Mouse (Mus musculus): ENCODE measurements around the gene Slc8a2. TPM values are rescaled to one million over a fixed set of nuclear protein-coding genes. Genes with fewer than 3 reads are reported as not detected.

Slc8a2 gene
- total RNA-seq, 1 experiment, result 3.1 TPM

- no peak for DNase-seq (ENCODE audit: low read depth, low spot score)
- no peak overlapping the region for H3K4me3 ChIP-seq (ENCODE audit: insufficient read depth in 1 of 2, low read depth in 1 of 2, low read length in 2 of 2, poor library complexity in 1 of 2, severe bottlenecking in 1 of 2)
- in situ Hi-C loops (cut with MboI; ENCODE audit: low sequenced_read_pairs in 2 of 2, unreplicated experiment in 2 of 2), result loop anchor here in 1 of 2 experiments (10.0 kb wide), 1 partner anchor 58 kb away; no protein-coding TSS in a partner anchor
- TF ChIP-seq ZNF384 (IDR thresholded peaks at IDR 0.05; ENCODE audit: low read depth, low read length) (no peak), MAFK (IDR thresholded peaks at IDR 0.05; ENCODE audit: insufficient read depth, low read depth, low read length) (no peak), HCFC1 (IDR thresholded peaks at IDR 0.05; ENCODE audit: borderline replicate concordance, insufficient read depth, low read length) (no peak), CHD2 (IDR thresholded peaks at IDR 0.05; ENCODE audit: low read depth, low read length) (no peak), ZC3H11A (IDR thresholded peaks at IDR 0.05; ENCODE audit: borderline replicate concordance, low read depth, low read length) (no peak)
- H3K9me3 ChIP-seq (ENCODE audit: control insufficient read depth, insufficient read depth, low read depth, low read length), result no peaks in the 10 kb centered on the region
- H3K36me3 ChIP-seq (ENCODE audit: control insufficient read depth, insufficient read depth, low read length, poor library complexity, severe bottlenecking), result no peaks in the 10 kb centered on the region
- no peak overlapping the region for H3K9ac ChIP-seq (ENCODE audit: insufficient read depth, low read depth, low read length, poor library complexity, severe bottlenecking)
- H3K4me1 ChIP-seq (ENCODE audit: control insufficient read depth in 2 of 2, insufficient read depth in 2 of 2, low read length in 2 of 2, poor library complexity in 1 of 2), result peaks cover 0 to 9% of the 10 kb centered on the region in 2 experiments; a peak in 1 of 4 replicates
- no peak overlapping the region for H3K27ac ChIP-seq (ENCODE audit: insufficient read depth, low read depth, low read length, poor library complexity, severe bottlenecking)
Observed at GRCm38 (mm10) chr7:16202756-16203504, 73.3 kb downstream of the Slc8a2 start.

DNA sequence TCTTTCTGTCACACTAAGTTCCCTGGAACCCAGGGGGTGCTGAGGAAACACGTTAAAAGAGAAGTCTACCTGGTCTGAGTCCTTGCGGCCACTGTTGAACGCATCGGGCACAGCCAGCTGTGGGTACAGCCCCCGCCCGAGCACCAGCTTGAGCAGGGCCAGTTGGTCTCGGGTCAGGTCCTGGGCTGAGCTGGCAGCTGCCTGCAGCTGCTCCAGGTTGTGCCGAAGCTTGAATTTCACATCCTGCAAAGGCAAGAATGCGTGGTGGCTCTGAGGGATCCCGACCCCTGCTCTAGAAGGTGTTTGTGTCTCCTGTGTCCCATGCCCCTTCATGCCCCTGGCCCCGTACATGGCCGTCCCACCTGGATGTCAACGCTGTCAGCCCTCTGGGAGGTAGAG lies 73.9 kb downstream of the Slc8a2 start:
- in situ Hi-C loops (cut with MboI; ENCODE audit: low sequenced_read_pairs in 2 of 2, unreplicated experiment in 2 of 2), result loop anchor here in 1 of 2 experiments (10.0 kb wide), 1 partner anchor 59 kb away; no protein-coding TSS in a partner anchor
- H3K36me3 ChIP-seq (ENCODE audit: control insufficient read depth, insufficient read depth, low read length, poor library complexity, severe bottlenecking), result no peaks in the 10 kb centered on the region
- H3K4me1 ChIP-seq (ENCODE audit: control insufficient read depth in 2 of 2, insufficient read depth in 2 of 2, low read length in 2 of 2, poor library complexity in 1 of 2), result peaks cover 0 to 9% of the 10 kb centered on the region in 2 experiments; a peak in 1 of 4 replicates
- H3K4me3 ChIP-seq (ENCODE audit: insufficient read depth in 1 of 2, low read depth in 1 of 2, low read length in 2 of 2, poor library complexity in 1 of 2, severe bottlenecking in 1 of 2), result no peak overlapping the region
- H3K9me3 ChIP-seq (ENCODE audit: control insufficient read depth, insufficient read depth, low read depth, low read length), result no peaks in the 10 kb centered on the region
- no peak overlapping the region for H3K9ac ChIP-seq (ENCODE audit: insufficient read depth, low read depth, low read length, poor library complexity, severe bottlenecking)
- no peak overlapping the region for H3K27ac ChIP-seq (ENCODE audit: insufficient read depth, low read depth, low read length, poor library complexity, severe bottlenecking)
- TF ChIP-seq CHD2 (IDR thresholded peaks at IDR 0.05; ENCODE audit: low read depth, low read length), result no peak
- no peak for TF ChIP-seq ZC3H11A (IDR thresholded peaks at IDR 0.05; ENCODE audit: borderline replicate concordance, low read depth, low read length)
- TF ChIP-seq HCFC1 (IDR thresholded peaks at IDR 0.05; ENCODE audit: borderline replicate concordance, insufficient read depth, low read length), result no peak
- no peak for TF ChIP-seq ZNF384 (IDR thresholded peaks at IDR 0.05; ENCODE audit: low read depth, low read length)
- no peak for TF ChIP-seq MAFK (IDR thresholded peaks at IDR 0.05; ENCODE audit: insufficient read depth, low read depth, low read length)
- DNase-seq (ENCODE audit: low read depth, low spot score), result no peak

- Histone ChIP-seq H3K4me3 (ENCODE audit: insufficient read depth in 1 of 2, low read depth in 1 of 2, low read length in 2 of 2, poor library complexity in 1 of 2, severe bottlenecking in 1 of 2) (no peak overlapping the region), H3K27ac (ENCODE audit: insufficient read depth, low read depth, low read length, poor library complexity, severe bottlenecking) (no peak overlapping the region), H3K36me3 (ENCODE audit: control insufficient read depth, insufficient read depth, low read length, poor library complexity, severe bottlenecking) (no peaks in the 10 kb centered on the region), H3K4me1 (ENCODE audit: control insufficient read depth in 2 of 2, insufficient read depth in 2 of 2, low read length in 2 of 2, poor library complexity in 1 of 2) (peaks cover 0 to 6% of the 10 kb centered on the region in 2 experiments; a peak in 1 of 4 replicates), H3K9me3 (ENCODE audit: control insufficient read depth, insufficient read depth, low read depth, low read length) (no peaks in the 10 kb centered on the region), H3K9ac (ENCODE audit: insufficient read depth, low read depth, low read length, poor library complexity, severe bottlenecking) (no peak overlapping the region)
- DNase-seq (ENCODE audit: low read depth, low spot score), result no peak
- in situ Hi-C loops (cut with MboI; ENCODE audit: low sequenced_read_pairs in 2 of 2, unreplicated experiment in 2 of 2), result loop anchor here in 1 of 2 experiments (10.0 kb wide), 1 partner anchor 60 kb away; no protein-coding TSS in a partner anchor
- no peak for TF ChIP-seq ZC3H11A (IDR thresholded peaks at IDR 0.05; ENCODE audit: borderline replicate concordance, low read depth, low read length)
- no peak for TF ChIP-seq CHD2 (IDR thresholded peaks at IDR 0.05; ENCODE audit: low read depth, low read length)
- no peak for TF ChIP-seq ZNF384 (IDR thresholded peaks at IDR 0.05; ENCODE audit: low read depth, low read length)
- TF ChIP-seq HCFC1 (IDR thresholded peaks at IDR 0.05; ENCODE audit: borderline replicate concordance, insufficient read depth, low read length), result no peak
- no peak for TF ChIP-seq MAFK (IDR thresholded peaks at IDR 0.05; ENCODE audit: insufficient read depth, low read depth, low read length)
Observed at GRCm38 (mm10) chr7:16204791-16205190, 75.2 kb downstream of the Slc8a2 start.

DNA sequence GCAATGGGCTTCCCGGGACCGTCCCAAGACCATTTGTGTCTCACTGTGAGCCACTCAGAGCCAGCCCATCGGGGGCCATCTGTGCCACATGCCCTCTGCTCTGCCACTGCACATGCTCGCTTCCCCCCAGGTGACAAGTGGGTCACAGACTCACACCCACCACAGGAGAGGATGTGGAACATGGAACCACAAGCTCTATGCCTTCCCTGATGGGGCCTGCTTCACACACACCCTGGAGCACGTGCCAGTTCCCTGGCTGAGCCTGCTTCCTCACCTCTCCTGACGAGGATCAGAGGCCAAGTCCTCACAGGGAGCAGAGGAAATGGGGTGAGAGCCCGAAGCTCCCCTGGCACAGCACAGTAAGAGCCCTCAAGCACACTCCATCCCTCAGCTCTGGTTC lies 77.5 kb downstream of the Slc8a2 start:
- no peak for DNase-seq (ENCODE audit: low read depth, low spot score)
- TF ChIP-seq MAFK (IDR thresholded peaks at IDR 0.05; ENCODE audit: insufficient read depth, low read depth, low read length), result no peak
- TF ChIP-seq ZNF384 (IDR thresholded peaks at IDR 0.05; ENCODE audit: low read depth, low read length), result no peak
- no peak for TF ChIP-seq HCFC1 (IDR thresholded peaks at IDR 0.05; ENCODE audit: borderline replicate concordance, insufficient read depth, low read length)
- no peak for TF ChIP-seq CHD2 (IDR thresholded peaks at IDR 0.05; ENCODE audit: low read depth, low read length)
- TF ChIP-seq ZC3H11A (IDR thresholded peaks at IDR 0.05; ENCODE audit: borderline replicate concordance, low read depth, low read length), result no peak
- no peak overlapping the region for H3K4me3 ChIP-seq (ENCODE audit: insufficient read depth in 1 of 2, low read depth in 1 of 2, low read length in 2 of 2, poor library complexity in 1 of 2, severe bottlenecking in 1 of 2)
- no peak overlapping the region for H3K9ac ChIP-seq (ENCODE audit: insufficient read depth, low read depth, low read length, poor library complexity, severe bottlenecking)
- in situ Hi-C loops (cut with MboI; ENCODE audit: low sequenced_read_pairs in 2 of 2, unreplicated experiment in 2 of 2), result loop anchor here in 1 of 2 experiments (10.0 kb wide), 1 partner anchor 62 kb away; no protein-coding TSS in a partner anchor
- no peaks in the 10 kb centered on the region for H3K9me3 ChIP-seq (ENCODE audit: control insufficient read depth, insufficient read depth, low read depth, low read length)
- H3K36me3 ChIP-seq (ENCODE audit: control insufficient read depth, insufficient read depth, low read length, poor library complexity, severe bottlenecking), result peaks cover 4% of the 10 kb centered on the region; the same call in 1 of the 2 replicates
- H3K4me1 ChIP-seq (ENCODE audit: control insufficient read depth in 2 of 2, insufficient read depth in 2 of 2, low read length in 2 of 2, poor library complexity in 1 of 2), result peaks cover 0 to 6% of the 10 kb centered on the region in 2 experiments; a peak in 1 of 4 replicates
- H3K27ac ChIP-seq (ENCODE audit: insufficient read depth, low read depth, low read length, poor library complexity, severe bottlenecking), result no peak overlapping the region
